ENCODE assay signal across 32 mouse cellular contexts in the genomic region with DNA sequence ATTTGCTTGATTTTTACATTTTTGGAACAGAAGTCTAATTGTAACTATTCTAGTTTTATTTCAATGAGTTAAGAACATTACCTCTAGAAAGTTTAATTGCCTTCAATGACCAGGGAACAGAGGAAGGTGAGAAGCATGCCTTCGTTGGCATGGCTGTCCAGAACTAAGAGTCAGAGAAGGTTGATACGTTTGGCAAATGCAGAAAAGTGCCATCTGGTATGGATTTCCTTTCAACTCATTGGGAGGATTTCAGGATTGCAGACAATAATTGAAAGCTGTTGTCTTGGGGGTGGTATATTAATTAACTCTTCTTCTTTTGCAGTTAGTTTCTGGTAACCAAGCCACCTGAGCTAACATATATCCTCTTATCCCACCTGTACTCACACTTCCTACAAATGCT.
"Had no signal": no experiment of that assay in that cellular context is flagged by ENCODE, and none has a peak within 500 bp of the region (broad histone marks: within the 10 kb centered on the region; RNA-seq: fewer than 3 reads in every experiment).

No protein-coding gene starts in this region.

- H3K36me3 ChIP-seq: limb, embryonic 10.5 days; limb, embryonic 12.5 days; limb, embryonic 13.5 days; limb, embryonic 15.5 days; liver, embryonic 12.5 days; liver, embryonic 13.5 days; liver, embryonic 15.5 days; lung, embryonic 15.5 days; midbrain, embryonic 10.5 days; midbrain, embryonic 12.5 days; midbrain, embryonic 13.5 days; midbrain, embryonic 15.5 days; neural tube, embryonic 12.5 days had no signal

- H3K9me3 ChIP-seq: limb, embryonic 10.5 days; limb, embryonic 12.5 days; limb, embryonic 13.5 days; limb, embryonic 15.5 days; liver, embryonic 12.5 days; liver, embryonic 13.5 days; liver, embryonic 15.5 days; lung, embryonic 15.5 days; megakaryocyte, embryonic 14.5 days; midbrain, embryonic 10.5 days; midbrain, embryonic 12.5 days; midbrain, embryonic 13.5 days; midbrain, embryonic 15.5 days; neural tube, embryonic 12.5 days had no signal

- H3K4me2 ChIP-seq: limb, embryonic 12.5 days; limb, embryonic 13.5 days; limb, embryonic 15.5 days; liver, embryonic 11.5 days; liver, embryonic 12.5 days; liver, embryonic 13.5 days; liver, embryonic 15.5 days; lung, embryonic 14.5 days; lung, embryonic 15.5 days; midbrain, embryonic 11.5 days; midbrain, embryonic 12.5 days; midbrain, embryonic 13.5 days; midbrain, embryonic 15.5 days; neural tube, embryonic 12.5 days had no signal

- H3K4me3 ChIP-seq: limb, embryonic 10.5 days; limb, embryonic 12.5 days; limb, embryonic 13.5 days; limb, embryonic 15.5 days; liver, embryonic 12.5 days; liver, embryonic 13.5 days; liver, embryonic 15.5 days; lung, embryonic 15.5 days; megakaryocyte, embryonic 14.5 days; midbrain, embryonic 10.5 days; midbrain, embryonic 12.5 days; midbrain, embryonic 13.5 days; midbrain, embryonic 15.5 days; myocyte; neural tube, embryonic 12.5 days had no signal

- DNase-seq: left cerebral cortex, postnatal 4 days; liver; liver, embryonic 13.5 days; liver, postnatal 0 days; lung, adult 18-20 months; lung, adult 2 months; lung, embryonic 14.5 days; lung, postnatal 10 days; lung, postnatal 14 days; lung, postnatal 36 days; lung, postnatal 4 days; midbrain, embryonic 14.5 days had no signal

- H3K9ac ChIP-seq: limb, embryonic 12.5 days; limb, embryonic 13.5 days; limb, embryonic 15.5 days; liver, embryonic 12.5 days; liver, embryonic 13.5 days; liver, embryonic 14.5 days; liver, embryonic 15.5 days; liver, postnatal 0 days; lung, embryonic 14.5 days; lung, embryonic 15.5 days; midbrain, embryonic 12.5 days; midbrain, embryonic 13.5 days; midbrain, embryonic 15.5 days; neural tube, embryonic 12.5 days had no signal

- H3K27me3 ChIP-seq: limb, embryonic 12.5 days; limb, embryonic 13.5 days; limb, embryonic 15.5 days; liver, embryonic 12.5 days; liver, embryonic 13.5 days; liver, embryonic 15.5 days; lung, embryonic 15.5 days; megakaryocyte, embryonic 14.5 days; midbrain, embryonic 12.5 days; midbrain, embryonic 13.5 days; midbrain, embryonic 15.5 days; neural tube, embryonic 12.5 days had no signal

- H3K4me1 ChIP-seq: limb, embryonic 15.5 days; liver, embryonic 12.5 days; liver, embryonic 13.5 days; liver, embryonic 15.5 days; lung, embryonic 15.5 days; megakaryocyte, embryonic 14.5 days; midbrain, embryonic 10.5 days; midbrain, embryonic 12.5 days; midbrain, embryonic 13.5 days; midbrain, embryonic 15.5 days; neural tube, embryonic 12.5 days had no signal

- H3K27ac ChIP-seq: limb, embryonic 10.5 days; limb, embryonic 12.5 days; limb, embryonic 13.5 days; limb, embryonic 15.5 days; liver, embryonic 12.5 days; liver, embryonic 13.5 days; liver, embryonic 14.5 days; liver, embryonic 15.5 days; lung, embryonic 15.5 days; macrophage; midbrain, embryonic 10.5 days; midbrain, embryonic 12.5 days; midbrain, embryonic 13.5 days; midbrain, embryonic 15.5 days; neural tube, embryonic 12.5 days had no signal

- ATAC-seq: liver, embryonic 12.5 days; liver, postnatal 0 days; lung, postnatal 0 days; midbrain, embryonic 13.5 days; midbrain, embryonic 15.5 days; midbrain, embryonic 16.5 days had no signal
